Mouse (Mus musculus): ENCODE measurements around the gene Plekha7. TPM values are rescaled to one million over a fixed set of nuclear protein-coding genes. Genes with fewer than 3 reads are reported as not detected.

The Plekha7 gene
- polyA plus RNA-seq, 1 experiment from 2014 or later, result 20.8 TPM

- 68% methylated on average over 12 of the region's 12 CpGs for WGBS
- no peak for DNase-seq (ENCODE audit: low spot score)
Observed at GRCm38 (mm10) chr7:116286173-116286572, 22.0 kb downstream of the Plekha7 start.

GRCm38 (mm10) chr7:116285216-116285615 lies 23.0 kb downstream of the Plekha7 start:
- H3K4me3 ChIP-seq, result no peak overlapping the region
- DNase-seq (ENCODE audit: low spot score), result no peak
- H3K27ac ChIP-seq, result peak overlapping the region; percentile 74
- peaks cover 90% of the 10 kb centered on the region for H3K4me1 ChIP-seq (replicated peaks)
- H3K36me3 ChIP-seq, result no peaks in the 10 kb centered on the region
- no peaks in the 10 kb centered on the region for H3K27me3 ChIP-seq (ENCODE audit: insufficient read depth, poor library complexity, severe bottlenecking)
- H3K9me3 ChIP-seq, result no peaks in the 10 kb centered on the region
- 82% methylated on average over 1 of the region's 1 CpGs for WGBS

More at GRCm38 (mm10) chr7:116286173-116286572, 22.0 kb downstream of the Plekha7 start:
- Histone ChIP-seq H3K4me1 (replicated peaks) (peaks cover 80% of the 10 kb centered on the region), H3K27me3 (ENCODE audit: insufficient read depth, poor library complexity, severe bottlenecking) (no peaks in the 10 kb centered on the region), H3K36me3 (no peaks in the 10 kb centered on the region), H3K27ac (peak overlapping the region; percentile 75), H3K9me3 (no peaks in the 10 kb centered on the region), H3K4me3 (no peak overlapping the region)

GRCm38 (mm10) chr7:116282755-116283154 lies 25.4 kb downstream of the Plekha7 start:
- DNase-seq (ENCODE audit: low spot score), result peak; percentile 89
- WGBS, result 6% methylated on average over 11 of the region's 11 CpGs
- H3K4me3 ChIP-seq, result peak overlapping the region; percentile 28
- no peaks in the 10 kb centered on the region for H3K36me3 ChIP-seq
- H3K9me3 ChIP-seq, result no peaks in the 10 kb centered on the region
- H3K27ac ChIP-seq, result peak overlapping the region; percentile 84
- peaks cover 100% of the 10 kb centered on the region for H3K4me1 ChIP-seq (replicated peaks)
- no peaks in the 10 kb centered on the region for H3K27me3 ChIP-seq (ENCODE audit: insufficient read depth, poor library complexity, severe bottlenecking)

- 30% methylated on average over 5 of the region's 5 CpGs for WGBS
- peaks cover 82% of the 10 kb centered on the region for H3K4me1 ChIP-seq (replicated peaks)
- H3K9me3 ChIP-seq, result no peaks in the 10 kb centered on the region
- no peak overlapping the region for H3K4me3 ChIP-seq
- H3K27me3 ChIP-seq (ENCODE audit: insufficient read depth, poor library complexity, severe bottlenecking), result no peaks in the 10 kb centered on the region
- DNase-seq (ENCODE audit: low spot score), result peak; percentile 66
- peak overlapping the region; percentile 84 for H3K27ac ChIP-seq
- H3K36me3 ChIP-seq, result no peaks in the 10 kb centered on the region
Observed at GRCm38 (mm10) chr7:116280126-116280525, 28.1 kb downstream of the Plekha7 start.

GRCm38 (mm10) chr7:116278280-116278679 lies 29.9 kb downstream of the Plekha7 start:
- 39% methylated on average over 9 of the region's 9 CpGs for WGBS
- Histone ChIP-seq H3K9me3 (no peaks in the 10 kb centered on the region), H3K27ac (peak overlapping the region; percentile 84), H3K36me3 (no peaks in the 10 kb centered on the region), H3K27me3 (ENCODE audit: insufficient read depth, poor library complexity, severe bottlenecking) (no peaks in the 10 kb centered on the region), H3K4me3 (no peak overlapping the region), H3K4me1 (replicated peaks) (peaks cover 71% of the 10 kb centered on the region)
- no peak for DNase-seq (ENCODE audit: low spot score)

- H3K4me3 ChIP-seq, result no peak overlapping the region
- no peak for DNase-seq (ENCODE audit: low spot score)
- H3K9me3 ChIP-seq, result no peaks in the 10 kb centered on the region
- no peaks in the 10 kb centered on the region for H3K36me3 ChIP-seq
- no peaks in the 10 kb centered on the region for H3K27me3 ChIP-seq (ENCODE audit: insufficient read depth, poor library complexity, severe bottlenecking)
- peaks cover 51% of the 10 kb centered on the region for H3K4me1 ChIP-seq (replicated peaks)
- H3K27ac ChIP-seq, result no peak overlapping the region
Observed at GRCm38 (mm10) chr7:116276315-116276714, 31.9 kb downstream of the Plekha7 start.

- WGBS, result 90% methylated on average over 6 of the region's 6 CpGs
- no peaks in the 10 kb centered on the region for H3K36me3 ChIP-seq
- peaks cover 44% of the 10 kb centered on the region for H3K4me1 ChIP-seq (replicated peaks)
Observed at GRCm38 (mm10) chr7:116273111-116273510, 35.1 kb downstream of the Plekha7 start.

GRCm38 (mm10) chr7:116269501-116269995 lies 38.6 kb downstream of the Plekha7 start:
- no peaks in the 10 kb centered on the region for H3K36me3 ChIP-seq
- no peaks in the 10 kb centered on the region for H3K9me3 ChIP-seq
- H3K27ac ChIP-seq, result peak overlapping the region; percentile 74
- H3K4me1 ChIP-seq (replicated peaks), result peaks cover 53% of the 10 kb centered on the region
- WGBS, result 66% methylated on average over 6 of the region's 6 CpGs
- DNase-seq (ENCODE audit: low spot score), result no peak
- H3K4me3 ChIP-seq, result no peak overlapping the region
- no peaks in the 10 kb centered on the region for H3K27me3 ChIP-seq (ENCODE audit: insufficient read depth, poor library complexity, severe bottlenecking)

More at GRCm38 (mm10) chr7:116273111-116273510, 35.1 kb downstream of the Plekha7 start:
- no peak overlapping the region for H3K4me3 ChIP-seq
- H3K27ac ChIP-seq, result no peak overlapping the region
- H3K9me3 ChIP-seq, result no peaks in the 10 kb centered on the region
- DNase-seq (ENCODE audit: low spot score), result no peak
- H3K27me3 ChIP-seq (ENCODE audit: insufficient read depth, poor library complexity, severe bottlenecking), result no peaks in the 10 kb centered on the region

- H3K9me3 ChIP-seq, result no peaks in the 10 kb centered on the region
- no peak for DNase-seq (ENCODE audit: low spot score)
- no peaks in the 10 kb centered on the region for H3K36me3 ChIP-seq
- 67% methylated on average over 13 of the region's 13 CpGs for WGBS
- H3K27me3 ChIP-seq (ENCODE audit: insufficient read depth, poor library complexity, severe bottlenecking), result no peaks in the 10 kb centered on the region
- no peak overlapping the region for H3K4me3 ChIP-seq
- peak overlapping the region; percentile 35; the same call in 1 of the 2 replicates for H3K27ac ChIP-seq
- H3K4me1 ChIP-seq (replicated peaks), result peaks cover 60% of the 10 kb centered on the region
Observed at GRCm38 (mm10) chr7:116268113-116268926, 39.9 kb downstream of the Plekha7 start.

GRCm38 (mm10) chr7:116263281-116263680 lies 44.9 kb downstream of the Plekha7 start:
- Histone ChIP-seq H3K27ac (peak overlapping the region; percentile 72), H3K4me3 (no peak overlapping the region)
- 45% methylated on average over 7 of the region's 7 CpGs for whole genome bisulfite sequencing

GRCm38 (mm10) chr7:116262508-116262907 lies 45.7 kb downstream of the Plekha7 start:
- Histone ChIP-seq H3K36me3 (no peaks in the 10 kb centered on the region), H3K9me3 (no peaks in the 10 kb centered on the region), H3K4me3 (no peak overlapping the region), H3K4me1 (replicated peaks) (peaks cover 49% of the 10 kb centered on the region), H3K27ac (peak overlapping the region; percentile 72), H3K27me3 (ENCODE audit: insufficient read depth, poor library complexity, severe bottlenecking) (no peaks in the 10 kb centered on the region)
- no peak for DNase-seq (ENCODE audit: low spot score)
- 37% methylated on average over 2 of the region's 2 CpGs for WGBS

More at GRCm38 (mm10) chr7:116263281-116263680, 44.9 kb downstream of the Plekha7 start:
- no peak for DNase-seq (ENCODE audit: low spot score)
- peaks cover 56% of the 10 kb centered on the region for H3K4me1 ChIP-seq (replicated peaks)
- no peaks in the 10 kb centered on the region for H3K9me3 ChIP-seq
- no peaks in the 10 kb centered on the region for H3K36me3 ChIP-seq
- H3K27me3 ChIP-seq (ENCODE audit: insufficient read depth, poor library complexity, severe bottlenecking), result no peaks in the 10 kb centered on the region

GRCm38 (mm10) chr7:116262101-116262500 lies 46.1 kb downstream of the Plekha7 start:
- DNase-seq (ENCODE audit: low spot score), result no peak
- Histone ChIP-seq H3K27ac (no peak overlapping the region), H3K4me3 (no peak overlapping the region), H3K9me3 (no peaks in the 10 kb centered on the region), H3K4me1 (replicated peaks) (peaks cover 49% of the 10 kb centered on the region), H3K27me3 (ENCODE audit: insufficient read depth, poor library complexity, severe bottlenecking) (no peaks in the 10 kb centered on the region), H3K36me3 (no peaks in the 10 kb centered on the region)
- 43% methylated on average over 4 of the region's 4 CpGs for WGBS

GRCm38 (mm10) chr7:116260826-116261615 lies 47.2 kb downstream of the Plekha7 start:
- DNase-seq (ENCODE audit: low spot score), result no peak
- H3K4me3 ChIP-seq, result no peak overlapping the region
- no peaks in the 10 kb centered on the region for H3K9me3 ChIP-seq
- no peaks in the 10 kb centered on the region for H3K27me3 ChIP-seq (ENCODE audit: insufficient read depth, poor library complexity, severe bottlenecking)
- H3K36me3 ChIP-seq, result no peaks in the 10 kb centered on the region
- peaks cover 45% of the 10 kb centered on the region for H3K4me1 ChIP-seq (replicated peaks)
- H3K27ac ChIP-seq, result no peak overlapping the region
- whole genome bisulfite sequencing, result 77% methylated on average over 4 of the region's 4 CpGs

Data from hindbrain, embryonic 10.5 days (tissue).